8 mouse cellular contexts compared by ENCODE assay signal in the genomic region with DNA sequence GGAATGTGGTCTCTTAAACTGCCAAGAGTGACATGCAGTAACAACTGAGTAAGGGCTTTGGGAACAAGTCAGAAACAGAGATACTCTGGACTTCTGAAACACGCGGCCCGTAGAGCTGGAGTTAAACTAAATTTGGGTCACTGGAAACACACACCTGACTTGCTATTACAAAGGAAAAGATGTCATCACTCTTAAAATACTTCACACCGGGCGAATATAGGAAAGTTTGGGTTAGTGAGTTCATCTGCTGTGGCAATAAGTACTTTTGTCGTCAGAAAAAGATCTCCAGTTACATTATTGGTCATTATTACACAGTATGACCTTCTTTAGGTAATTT. TPM values are rescaled to one million over a fixed set of nuclear protein-coding genes. Genes with fewer than 3 reads are reported as not detected.
DNase-seq lines count a peak whose midpoint lies in the region; ATAC-seq and TF ChIP-seq lines count a peak whose summit lies in the region.

No protein-coding gene starts in this region.

- no peaks in the 10 kb centered on the region for H3K4me1 ChIP-seq in embryonic facial prominence, embryonic 15.5 days
- no peaks in the 10 kb centered on the region for H3K4me1 ChIP-seq in limb, embryonic 11.5 days (ENCODE audit: control insufficient read depth, insufficient read depth, low read length)
- H3K4me1 ChIP-seq in neural tube, embryonic 14.5 days (ENCODE audit: control insufficient read depth, insufficient read depth, low read length) = peaks cover 5% of the 10 kb centered on the region

- H3K9me3 ChIP-seq in embryonic facial prominence, embryonic 15.5 days (replicated peaks) = no peaks in the 10 kb centered on the region
- H3K9me3 ChIP-seq in limb, embryonic 11.5 days (ENCODE audit: control insufficient read depth, low read length) = no peaks in the 10 kb centered on the region
- H3K9me3 ChIP-seq in neural tube, embryonic 14.5 days (ENCODE audit: control insufficient read depth, low read length) = no peaks in the 10 kb centered on the region

- H3K27ac ChIP-seq in left cerebral cortex, adult 2 months = peak overlapping the region; percentile 92
- H3K27ac ChIP-seq in embryonic facial prominence, embryonic 15.5 days (replicated peaks) = peak overlapping the region; percentile 77
- H3K27ac ChIP-seq in limb, embryonic 11.5 days (replicated peaks; ENCODE audit: low read depth, low read length) = no peak overlapping the region
- peak overlapping the region; percentile 97 for H3K27ac ChIP-seq in neural tube, embryonic 14.5 days (ENCODE audit: low read depth, low read length)

- H3K27me3 ChIP-seq in embryonic facial prominence, embryonic 15.5 days = no peaks in the 10 kb centered on the region
- H3K27me3 ChIP-seq in limb, embryonic 11.5 days (ENCODE audit: control insufficient read depth, insufficient read depth, low read length) = peaks cover 4% of the 10 kb centered on the region; the same call in 1 of the 2 replicates
- no peaks in the 10 kb centered on the region for H3K27me3 ChIP-seq in neural tube, embryonic 14.5 days (ENCODE audit: control insufficient read depth, insufficient read depth, low read length)

- H3K4me2 ChIP-seq in embryonic facial prominence, embryonic 15.5 days (replicated peaks) = peak overlapping the region; percentile 92
- peak overlapping the region; percentile 88 for H3K4me2 ChIP-seq in limb, embryonic 11.5 days (ENCODE audit: low read depth, severe bottlenecking)
- peak overlapping the region; percentile 69 for H3K4me2 ChIP-seq in neural tube, embryonic 14.5 days (ENCODE audit: low read depth, low read length)

- peak overlapping the region; percentile 72 for H3K9ac ChIP-seq in embryonic facial prominence, embryonic 15.5 days
- H3K9ac ChIP-seq in limb, embryonic 11.5 days (ENCODE audit: low read length) = peak overlapping the region; percentile 84; the same call in 1 of the 2 replicates
- H3K9ac ChIP-seq in neural tube, embryonic 14.5 days (replicated peaks; ENCODE audit: low read depth, low read length) = peak overlapping the region; percentile 95

- intact Hi-C loops in left cerebral cortex, adult 2 months (cut with DNase I) = loop anchor here (1.0 to 10.0 kb wide), 3 partner anchors 20 to 649 kb away; a partner anchor contains a TSS

- no peak for ATAC-seq in embryonic facial prominence, embryonic 15.5 days (ENCODE audit: insufficient number of reproducible peaks, low FRiP score, low TSS enrichment, low read depth)
- ATAC-seq in limb, embryonic 11.5 days (ENCODE audit: insufficient number of reproducible peaks, low FRiP score, low TSS enrichment, low read depth) = no peak
- ATAC-seq in neural tube, embryonic 14.5 days (ENCODE audit: low read depth) = no peak
- no peak for ATAC-seq in erythroid progenitor cell, adult 5-6 weeks (replicated peaks; ENCODE audit: low FRiP score, poor library complexity, severe bottlenecking)

- no peak for TF ChIP-seq CTCF in left cerebral cortex, adult 2 months (IDR thresholded peaks at IDR 0.05)

- H3K36me3 ChIP-seq in embryonic facial prominence, embryonic 15.5 days = no peaks in the 10 kb centered on the region
- no peaks in the 10 kb centered on the region for H3K36me3 ChIP-seq in limb, embryonic 11.5 days (ENCODE audit: control insufficient read depth, insufficient read depth, low read length)
- no peaks in the 10 kb centered on the region for H3K36me3 ChIP-seq in neural tube, embryonic 14.5 days (ENCODE audit: control insufficient read depth, insufficient read depth, low read length)

- DNase-seq in left cerebral cortex, adult 2 months (ENCODE audit: extremely low spot score in 1 of 2, low spot score in 2 of 2) = no peak
- DNase-seq in left cerebral cortex, adult 11 months (ENCODE audit: low spot score) = no peak
- no peak for DNase-seq in limb, embryonic 11.5 days (ENCODE audit: low spot score)
- no peak for DNase-seq in c-Kit-positive CD71-positive TER-119-positive erythroid progenitor cells, embryonic 14.5 days (ENCODE audit: low spot score)
- no peak for DNase-seq in kidney, postnatal 25 days

- WGBS in embryonic facial prominence, embryonic 15.5 days = 3% methylated on average over 6 of the region's 6 CpGs
- 2% methylated on average over 6 of the region's 6 CpGs for WGBS in limb, embryonic 11.5 days
- WGBS in neural tube, embryonic 14.5 days = 2% methylated on average over 6 of the region's 6 CpGs

- peak overlapping the region; percentile 86 for H3K4me3 ChIP-seq in left cerebral cortex, adult 2 months
- H3K4me3 ChIP-seq in embryonic facial prominence, embryonic 15.5 days (replicated peaks) = peak overlapping the region; percentile 85
- H3K4me3 ChIP-seq in limb, embryonic 11.5 days (ENCODE audit: low read depth, low read length) = peak overlapping the region; percentile 66
- H3K4me3 ChIP-seq in neural tube, embryonic 14.5 days (ENCODE audit: low read depth, low read length) = peak overlapping the region; percentile 92

RNA-seq across cellular contexts. Expression of a gene that starts 19.3 kb away (rescaled TPM):
- 100 to 1,000 TPM; 127 to 132 TPM for total RNA-seq in left cerebral cortex, adult 2 months (2021)
- 16.0 and 16.9 TPM in 2 replicates for polyA plus RNA-seq in embryonic facial prominence, embryonic 15.5 days (2015; fragmentation: Nextera tagmentation; extraction: Ambion mirVana)
- polyA plus RNA-seq in limb, embryonic 11.5 days (2014; fragmentation: Nextera tagmentation; extraction: Ambion mirVana) = 12.3 and 15.6 TPM in 2 replicates
- polyA plus RNA-seq in neural tube, embryonic 14.5 days (2014; fragmentation: Nextera tagmentation; extraction: Ambion mirVana) = 56.7 and 60.5 TPM in 2 replicates
- 15.9 and 24.3 TPM in 2 replicates for total RNA-seq in erythroid progenitor cell, adult 5-6 weeks (2015; ENCODE audit: low replicate concordance)
- total RNA-seq in erythroid progenitor cell, adult 5-6 weeks (2017; ENCODE audit: low replicate concordance) = 4.2 and 5.6 TPM in 2 replicates
